Mouse (Mus musculus) stomach, postnatal 0 days (tissue): ENCODE data around the gene Hjurp.

ENCODE experiments used
- CTCF ChIP-seq: IDR thresholded peaks from 2 replicates; pipeline ENCODE4 v1.5.1; 2016; ENCODE audit warnings: antibody characterized with exemption, low read depth, mild to moderate bottlenecking, moderate library complexity
- EP300 ChIP-seq: optimal IDR thresholded peaks from 2 replicates; pipeline ENCODE3; 2016; ENCODE audit warnings: antibody characterized with exemption

DNA sequence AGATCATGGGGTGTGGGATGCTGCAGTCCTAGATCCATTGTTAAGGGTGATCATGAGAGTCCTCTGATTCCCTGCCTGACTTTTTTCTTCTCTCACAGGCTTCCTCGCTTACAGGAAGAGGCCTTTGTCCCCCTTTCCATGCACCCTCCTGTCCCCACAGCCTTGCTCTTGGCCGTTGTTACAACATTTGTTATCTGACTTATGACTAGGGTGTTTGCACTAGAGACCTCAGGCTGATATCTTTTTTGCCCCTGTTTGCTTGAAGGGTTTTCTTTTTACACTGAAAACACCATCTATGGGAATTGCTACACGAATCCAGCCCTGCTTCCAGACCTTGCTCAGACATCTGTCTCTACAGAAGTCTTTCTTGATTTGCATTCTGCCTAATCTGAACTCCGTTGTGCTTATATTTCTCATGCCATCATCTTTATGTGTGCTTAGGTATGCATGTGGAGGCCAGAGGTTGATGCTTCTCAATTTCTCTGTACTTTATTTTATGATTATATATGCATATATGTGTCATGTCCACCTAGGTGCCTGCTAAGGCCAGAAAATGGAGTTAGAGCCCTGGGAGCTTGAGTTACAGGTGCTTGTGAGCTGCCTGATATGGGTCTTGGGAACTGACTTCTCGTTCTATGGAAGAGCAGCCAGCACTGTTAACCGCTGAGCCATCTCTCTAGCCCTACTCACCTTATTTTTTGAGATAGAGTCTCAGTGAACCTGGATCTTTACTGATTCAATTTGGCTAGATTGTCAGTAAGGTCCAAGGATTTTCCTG lies 27.8 kb upstream of the Hjurp start:
- TF ChIP-seq CTCF (no peak), EP300 (no peak)
